Mouse (Mus musculus): Measurements from ENCODE around the gene Muc3.
"Not testable (repeated sequence)": the region's sequence is repeated elsewhere in the genome, so short reads cannot be mapped to it uniquely, and the experiment has no call there.

The Muc3 gene

DNA sequence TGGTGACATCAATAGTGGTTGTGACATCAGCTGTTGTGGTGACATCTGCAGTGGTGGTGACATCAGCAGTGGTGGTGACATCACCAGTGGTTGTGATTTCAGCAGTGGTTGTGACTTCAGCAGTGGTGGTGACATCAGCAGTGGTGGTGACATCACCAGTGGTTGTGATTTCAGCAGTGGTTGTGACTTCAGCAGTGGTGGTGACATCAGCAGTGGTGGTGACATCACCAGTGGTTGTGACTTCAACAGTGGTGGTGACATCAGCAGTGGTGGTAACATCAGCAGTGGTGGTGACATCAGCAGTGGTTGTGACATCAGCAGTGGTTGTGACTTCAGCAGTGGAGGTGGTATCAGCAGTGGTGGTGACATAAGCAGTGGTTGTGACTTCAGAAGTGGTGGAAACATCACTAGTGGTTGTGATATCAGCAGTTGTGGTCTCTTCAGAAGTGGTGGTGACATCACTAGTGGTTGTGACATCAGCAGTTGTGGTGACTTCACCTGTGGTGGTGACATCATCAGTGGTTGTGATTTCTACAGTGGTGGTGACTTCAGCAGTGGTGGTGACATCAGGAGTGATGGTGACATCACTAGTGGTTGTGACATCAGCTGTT, at the start of gene Muc3:
Gene Muc3 (minus strand): TSS at position 51 of the 611 bp plus-strand sequence.
- not testable (repeated sequence) for DNase-seq

DNA sequence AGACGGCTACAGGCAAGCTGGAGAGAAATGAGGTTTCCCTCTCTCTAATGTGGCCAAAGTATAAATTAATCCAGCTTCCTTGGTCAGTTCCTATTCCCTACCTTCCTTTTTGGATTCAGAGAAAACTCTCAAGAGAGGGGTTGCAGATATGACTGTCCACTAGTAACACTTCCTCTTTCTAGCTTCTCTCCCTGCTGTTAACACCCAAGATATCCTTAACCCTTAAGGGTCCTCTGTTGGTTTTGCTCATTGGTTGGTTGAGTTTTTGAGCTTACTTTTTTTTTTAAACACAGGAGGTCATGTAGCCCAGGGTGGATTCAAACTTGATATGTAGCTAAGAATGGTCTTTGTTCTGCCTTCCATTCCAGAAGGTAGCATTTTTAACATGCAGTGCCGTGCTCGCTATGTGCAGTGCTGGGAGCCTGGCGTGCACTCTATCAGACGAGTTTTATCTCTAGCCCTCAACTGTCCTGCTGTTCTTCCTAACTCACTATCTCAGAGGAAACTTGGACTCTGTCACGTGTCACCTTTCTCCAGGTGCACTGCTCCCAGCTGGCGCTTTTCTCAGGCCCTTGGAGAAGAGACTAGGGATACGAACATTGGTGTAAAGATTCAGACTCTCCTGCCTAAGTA, 45.5 kb upstream of the Muc3 start:
- DNase-seq: no peak

DNA sequence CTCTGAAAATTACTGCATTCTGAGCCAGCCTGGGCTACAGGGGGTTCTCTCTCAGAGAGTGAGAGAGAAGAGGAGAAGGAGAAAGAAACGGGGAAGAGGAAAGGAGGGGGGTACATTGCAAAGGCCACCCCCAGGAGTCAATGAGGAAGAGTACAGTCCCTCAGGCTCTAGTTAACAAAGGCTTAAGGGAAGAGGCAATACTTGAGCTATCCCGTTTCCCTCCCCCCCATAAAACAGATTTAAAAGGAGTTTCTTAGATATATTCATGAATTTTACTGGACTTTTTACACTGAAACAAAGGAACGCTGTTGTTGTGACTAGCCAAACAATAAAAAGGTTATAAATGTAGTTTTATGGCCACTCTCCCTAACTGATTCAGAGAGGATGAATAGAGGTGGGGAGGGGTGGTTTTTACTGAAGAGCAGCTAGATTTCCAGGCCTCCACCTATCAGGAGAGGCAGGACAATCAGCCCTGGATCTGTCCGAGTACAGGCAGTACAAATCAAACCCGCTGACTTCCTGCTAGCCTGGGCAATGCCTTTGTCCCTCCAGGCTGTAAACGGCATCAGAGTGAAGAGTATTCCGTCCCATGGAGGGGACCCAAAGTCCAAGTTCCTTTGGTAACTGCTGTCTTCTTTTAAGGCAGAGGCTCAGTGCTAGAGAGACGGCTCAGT, 44.3 kb upstream of the Muc3 start:
- DNase-seq: no peak

DNA sequence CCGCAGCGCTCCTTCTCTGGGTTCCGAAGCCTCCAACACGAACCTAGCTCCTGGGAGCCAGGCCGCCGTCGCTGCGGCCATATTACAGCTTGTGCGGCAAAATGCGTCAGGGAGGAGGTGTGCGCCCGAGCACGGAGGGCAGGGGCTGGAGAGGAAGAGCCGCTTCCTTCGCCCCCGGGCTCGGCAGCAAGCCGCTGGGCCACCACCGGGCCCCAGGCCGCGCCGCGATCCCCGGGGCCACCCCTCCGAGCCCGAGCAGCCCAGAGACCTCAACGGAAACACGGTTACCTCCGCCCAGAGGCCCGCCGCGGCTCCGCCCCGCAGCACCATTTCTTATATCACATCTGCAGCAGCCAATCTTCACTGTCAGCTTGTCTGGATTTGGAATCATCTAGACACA, 40.2 kb upstream of the Muc3 start:
- no peak for DNase-seq

GRCm38 (mm10) chr5:137185362-137185761, 36.2 kb upstream of the Muc3 start:
- DNase-seq: no peak

DNA sequence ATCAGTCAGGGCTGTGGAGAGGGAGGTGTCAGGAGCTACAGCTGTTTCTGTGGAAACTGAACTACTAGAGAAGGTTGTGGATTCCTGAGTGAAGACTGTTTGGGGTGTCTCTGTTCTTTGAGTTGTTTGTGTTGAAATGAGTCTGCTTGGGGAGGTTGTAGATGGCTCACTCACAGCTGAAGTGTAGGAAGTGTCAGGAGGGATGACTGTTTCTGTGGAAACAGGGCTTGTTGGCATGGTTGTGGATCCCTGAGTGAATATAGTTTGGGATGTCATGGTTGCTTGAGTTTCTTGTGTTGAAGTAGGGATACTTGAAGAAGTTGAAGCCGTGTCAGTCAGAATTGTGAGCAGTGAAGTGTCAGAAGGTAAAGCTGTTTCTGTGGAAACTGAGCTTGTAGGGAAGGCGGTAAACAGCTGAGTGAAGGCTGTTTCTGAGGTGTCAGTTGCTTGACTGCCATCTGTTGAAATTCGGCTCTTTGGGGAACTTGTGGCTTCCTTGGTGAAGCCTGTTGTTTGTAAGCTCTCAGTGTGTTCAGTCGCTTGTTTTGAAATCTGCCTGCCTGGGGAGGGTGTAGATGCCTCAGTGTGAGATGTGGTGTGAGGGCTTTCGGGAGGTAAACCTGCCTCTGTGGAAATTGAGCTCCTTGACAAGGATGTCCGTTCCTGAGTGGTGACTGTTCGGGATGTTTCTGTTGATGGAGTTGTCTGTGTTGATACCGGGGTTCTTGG, 30.7 kb upstream of the Muc3 start:
- DNase-seq: no peak

- no peak for DNase-seq
Observed at GRCm38 (mm10) chr5:137173967-137174366, 24.8 kb upstream of the Muc3 start.

- no peak for DNase-seq
Observed at GRCm38 (mm10) chr5:137172591-137172990, 23.5 kb upstream of the Muc3 start.

- DNase-seq: no peak
Observed at GRCm38 (mm10) chr5:137171478-137171877, 22.4 kb upstream of the Muc3 start.

DNA sequence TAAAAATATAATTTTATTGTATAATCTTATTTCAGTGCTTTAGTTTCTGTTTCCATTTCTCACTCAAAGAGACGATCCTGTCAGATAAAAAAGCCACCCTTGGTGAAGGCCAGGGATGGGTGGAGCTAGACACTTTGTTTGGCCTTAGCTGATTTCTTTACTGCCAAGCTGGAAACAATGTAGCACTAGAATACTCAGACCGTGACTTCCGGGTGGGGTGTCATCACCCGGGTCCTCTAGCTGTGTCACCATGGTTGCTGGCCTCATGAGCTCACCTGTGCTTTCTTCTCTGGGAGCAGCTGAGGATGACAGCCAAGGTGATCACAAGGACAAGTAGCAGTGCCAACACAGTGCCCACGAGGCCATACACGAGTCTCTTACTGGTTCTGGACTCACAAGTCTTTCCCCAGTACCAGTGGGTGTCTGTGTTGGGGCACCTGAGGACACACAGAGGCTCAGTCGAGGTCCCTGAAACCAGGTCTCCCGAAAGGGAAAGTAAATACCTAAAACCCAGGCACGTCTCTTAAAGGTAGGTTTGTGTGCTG, 21.8 kb upstream of the Muc3 start:
- DNase-seq: no peak

DNA sequence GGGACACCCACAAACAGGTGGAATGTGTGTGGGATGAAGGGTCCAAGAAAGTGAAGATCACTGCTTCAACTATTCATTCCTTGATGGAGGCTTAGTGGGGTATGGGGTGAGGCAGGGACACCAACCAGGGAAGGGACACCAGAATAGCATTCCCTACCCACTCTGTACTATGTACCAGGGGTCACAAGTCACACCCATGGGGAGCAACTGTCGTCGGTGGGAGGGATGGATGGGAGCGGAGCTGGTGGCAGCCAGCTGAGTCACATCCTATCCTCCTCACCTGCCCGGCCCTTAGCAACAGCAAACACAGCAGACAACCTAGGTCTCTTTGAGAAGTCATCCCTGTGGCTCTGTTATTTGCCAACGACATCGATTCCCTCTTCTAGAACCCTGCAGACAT, 18.4 kb upstream of the Muc3 start:
- DNase-seq: no peak

GRCm38 (mm10) chr5:137166012-137166411, 16.9 kb upstream of the Muc3 start:
- DNase-seq: no peak

- no peak for DNase-seq
Observed at GRCm38 (mm10) chr5:137161853-137162252, 12.7 kb upstream of the Muc3 start.

DNA sequence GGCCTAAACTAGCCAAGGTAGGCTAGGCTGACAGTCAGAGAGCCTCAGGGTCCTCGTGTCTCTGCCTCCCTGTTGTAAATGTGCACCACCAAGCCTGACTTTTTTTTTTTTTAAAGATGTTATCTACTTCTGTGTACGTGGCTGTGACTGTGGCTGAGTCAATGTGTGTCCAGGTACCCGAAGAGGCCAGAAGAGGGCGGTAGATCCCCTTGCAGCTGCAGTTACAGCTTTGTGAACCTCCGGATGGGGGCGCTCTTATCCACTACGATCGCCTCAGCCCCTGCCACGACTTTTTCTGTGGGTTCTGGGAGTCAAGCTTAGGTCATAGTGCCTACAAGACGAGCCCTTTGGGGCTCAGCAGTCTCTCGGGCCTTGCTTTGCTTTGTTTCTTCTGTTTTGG, 10.3 kb upstream of the Muc3 start:
- DNase-seq: peak; percentile 54

DNA sequence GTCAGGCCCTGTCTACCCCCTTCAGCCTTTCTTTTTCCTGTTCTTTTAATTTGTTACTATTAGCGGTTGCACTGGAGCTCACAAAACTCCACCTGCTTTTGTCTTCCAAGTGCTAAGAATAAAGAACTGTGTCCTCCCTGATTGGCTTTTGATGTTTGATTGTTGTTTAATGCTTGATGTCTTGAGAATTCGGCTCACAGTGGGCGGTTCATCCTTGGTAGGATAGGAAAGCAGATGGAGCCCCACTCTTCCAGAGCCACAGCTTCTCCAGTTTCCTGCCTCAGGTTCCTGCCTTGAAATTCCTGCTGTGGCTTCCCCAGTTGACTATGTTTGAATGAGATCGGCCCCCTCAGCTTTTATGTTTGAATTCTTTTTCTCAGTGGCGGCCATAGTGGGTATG, 4.2 kb upstream of the Muc3 start:
- DNase-seq: no peak

- DNase-seq: no peak
Observed at GRCm38 (mm10) chr5:137152623-137153022, 3.5 kb upstream of the Muc3 start.

DNA sequence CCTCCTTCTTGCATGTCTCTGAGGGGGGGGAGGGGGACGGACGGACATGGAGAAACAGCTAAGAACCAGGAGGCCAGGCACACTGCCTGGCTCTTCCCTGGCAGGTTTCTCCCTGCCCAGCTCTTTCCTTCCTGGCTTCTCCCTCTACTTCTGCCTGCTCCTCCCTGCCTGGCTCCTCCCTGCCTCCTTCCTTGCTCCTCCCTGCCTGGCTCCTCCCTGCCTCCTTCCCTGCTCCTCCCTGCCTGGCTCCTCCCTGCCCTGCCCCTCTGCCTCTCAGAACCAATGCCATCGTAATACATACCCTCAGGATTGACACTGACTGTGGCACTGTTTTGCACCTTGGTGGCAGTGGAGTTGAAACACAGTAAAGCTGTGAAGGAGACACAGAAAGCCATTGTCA, 8.3 kb downstream of the Muc3 start:
- no peak for DNase-seq

DNA sequence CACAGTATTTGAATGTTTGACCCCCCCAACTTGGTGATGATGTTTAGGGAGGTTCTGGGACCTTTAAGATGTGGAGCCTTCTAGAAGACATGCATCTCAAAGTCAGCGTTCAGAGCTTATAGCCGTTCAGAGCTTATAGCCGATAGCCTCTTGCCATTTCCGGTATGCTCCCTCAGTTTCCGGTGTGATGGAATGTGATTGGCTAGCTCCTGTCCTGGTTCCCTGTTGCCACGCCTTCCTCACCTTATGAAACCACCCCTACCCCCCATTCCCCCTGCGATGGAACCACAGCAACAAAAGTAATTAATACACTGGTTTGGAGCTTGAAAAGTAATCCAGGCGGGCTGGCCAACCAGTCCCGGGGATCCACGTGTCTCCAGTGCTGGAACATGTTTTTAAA, 10.1 kb downstream of the Muc3 start:
- no peak for DNase-seq

DNA sequence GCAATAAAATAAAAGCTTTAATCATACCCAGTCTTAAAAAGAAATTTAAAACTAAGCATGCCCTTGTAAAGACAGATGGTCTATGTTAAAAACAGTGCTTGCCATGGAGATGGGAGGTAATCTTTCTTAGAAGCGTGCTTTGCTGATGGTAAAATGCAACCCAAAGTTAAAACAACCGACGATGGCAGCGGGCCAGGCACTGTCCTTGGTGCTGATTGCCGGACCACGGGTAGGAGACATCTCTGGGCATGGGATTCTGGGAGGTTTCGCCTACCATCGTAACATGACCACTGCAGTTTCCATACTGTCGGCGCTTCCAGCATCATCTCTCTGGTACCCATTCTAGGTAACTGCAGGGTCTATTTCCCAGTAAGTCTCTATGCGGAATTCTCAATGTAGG, 14.2 kb downstream of the Muc3 start:
- DNase-seq: no peak

DNA sequence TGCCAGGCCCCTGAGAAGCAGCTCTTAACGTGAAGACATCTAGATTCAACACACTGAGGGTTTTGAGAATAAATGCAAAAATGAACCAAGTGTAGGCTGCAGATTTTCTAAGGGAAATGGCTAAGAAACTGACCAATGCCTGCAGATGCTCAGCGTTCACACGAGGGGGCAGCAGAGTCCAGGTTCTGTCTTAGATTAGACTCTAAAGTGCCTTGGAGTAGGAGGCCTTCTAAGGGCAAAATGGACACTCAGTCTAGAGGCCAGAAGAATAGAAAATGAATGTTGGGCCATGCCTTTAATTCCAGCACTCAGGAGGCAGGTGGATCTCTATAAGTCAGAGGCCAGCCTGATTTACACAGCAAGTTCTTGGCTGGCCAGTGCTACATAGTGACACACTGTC, 17.6 kb downstream of the Muc3 start:
- peak; percentile 29 for DNase-seq

GRCm38 (mm10) chr5:137129281-137129680, 19.8 kb downstream of the Muc3 start:
- no peak for DNase-seq

- DNase-seq: no peak
Observed at GRCm38 (mm10) chr5:137123516-137123915, 25.6 kb downstream of the Muc3 start.

GRCm38 (mm10) chr5:137122686-137123193, 26.4 kb downstream of the Muc3 start:
- peak; percentile 61 for DNase-seq

All from right cerebral cortex, postnatal 14 days (tissue).